Mouse (Mus musculus) urinary bladder, postnatal 10 days (tissue): Measurements from ENCODE around the gene Kcnk15.

Experiments used
- DNase-seq: peaks from one replicate; pipeline ENCODE4 v3.0.0; 2022; ENCODE audit warnings: low spot score

The Kcnk15 gene

DNA sequence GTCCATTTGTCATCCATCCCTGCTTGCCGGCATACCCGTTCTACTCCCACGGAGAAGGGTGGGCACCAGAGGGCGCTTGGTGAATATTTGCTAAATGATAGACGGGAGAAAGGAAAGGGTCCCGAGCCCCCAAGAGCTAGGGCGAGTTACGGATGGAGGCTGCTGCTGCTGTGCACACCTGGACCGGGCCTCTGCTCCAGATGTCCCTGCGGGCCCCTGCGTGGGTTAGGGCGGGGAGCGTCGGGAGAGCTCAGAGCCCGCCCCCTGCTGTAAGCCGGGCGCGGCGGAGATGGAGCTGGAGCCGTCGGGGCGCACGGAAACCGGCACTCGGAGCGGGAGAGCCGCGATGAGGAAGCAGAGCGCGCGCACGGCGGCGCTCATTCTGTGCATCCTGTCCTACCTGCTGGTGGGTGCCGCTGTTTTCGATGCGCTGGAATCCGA, at the start of gene Kcnk15:
Gene Kcnk15, plus strand, starts transcription at position 191 of the 441 bp plus-strand sequence.
- DNase-seq = no peak

DNA sequence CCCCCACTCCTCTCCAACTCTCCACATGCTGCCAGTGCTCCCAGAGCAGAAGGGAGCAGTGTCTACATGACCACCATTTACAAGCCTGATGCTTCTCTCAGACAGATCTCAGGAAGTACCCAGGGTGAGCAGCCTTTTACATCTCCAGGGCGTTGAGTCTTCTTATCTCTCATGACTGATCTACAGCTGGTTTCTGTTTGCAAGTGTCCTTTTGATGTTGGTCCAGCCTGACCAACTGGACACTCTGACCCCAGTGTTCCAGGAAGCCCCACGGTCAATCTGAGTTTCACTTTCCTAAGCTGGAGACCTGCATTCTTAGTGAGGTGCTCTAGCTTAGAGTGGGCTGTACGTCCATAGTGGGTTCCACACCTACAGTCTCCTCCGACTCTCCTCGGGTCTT, 49.6 kb upstream of the Kcnk15 start:
- no peak for DNase-seq

DNA sequence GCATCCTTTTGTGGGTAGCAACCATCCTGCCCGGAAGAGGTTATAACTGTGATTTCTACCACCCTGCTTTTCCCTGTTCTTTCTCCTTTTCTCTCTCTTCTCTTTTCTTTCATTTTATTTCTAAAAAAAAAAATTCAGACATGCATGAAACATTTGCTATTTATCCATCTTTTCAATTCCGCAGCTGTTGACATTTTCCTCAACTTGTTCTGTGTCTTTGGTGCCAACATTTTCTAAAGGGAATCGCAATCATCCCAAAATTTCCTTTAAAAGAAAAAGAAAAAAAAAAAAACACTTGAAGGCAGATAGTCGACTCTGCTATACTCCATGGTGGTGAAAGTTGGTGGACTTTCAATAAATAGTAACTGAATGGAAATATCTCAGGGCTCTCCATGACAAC, 44.3 kb upstream of the Kcnk15 start:
- no peak for DNase-seq

DNA sequence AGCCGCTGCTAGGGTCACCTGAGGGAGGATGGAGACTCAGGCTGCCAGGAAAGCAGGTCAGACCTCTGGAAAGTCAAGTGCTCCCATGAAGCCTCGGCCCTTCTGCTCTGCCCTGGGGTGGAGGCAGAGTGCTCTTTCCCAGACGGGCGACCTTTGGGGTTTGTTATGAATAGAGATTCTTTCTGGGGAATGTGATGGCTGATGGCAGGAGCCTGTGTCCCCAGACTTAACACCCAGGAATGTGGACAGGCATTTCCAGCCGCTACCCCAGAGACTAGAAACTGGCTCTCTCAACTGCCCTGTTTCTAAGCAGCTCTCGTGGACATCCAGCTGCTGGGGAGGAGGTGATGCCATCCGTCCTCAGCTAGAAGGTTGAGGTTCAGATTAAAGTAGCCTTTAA, 43.7 kb upstream of the Kcnk15 start:
- no peak for DNase-seq

DNA sequence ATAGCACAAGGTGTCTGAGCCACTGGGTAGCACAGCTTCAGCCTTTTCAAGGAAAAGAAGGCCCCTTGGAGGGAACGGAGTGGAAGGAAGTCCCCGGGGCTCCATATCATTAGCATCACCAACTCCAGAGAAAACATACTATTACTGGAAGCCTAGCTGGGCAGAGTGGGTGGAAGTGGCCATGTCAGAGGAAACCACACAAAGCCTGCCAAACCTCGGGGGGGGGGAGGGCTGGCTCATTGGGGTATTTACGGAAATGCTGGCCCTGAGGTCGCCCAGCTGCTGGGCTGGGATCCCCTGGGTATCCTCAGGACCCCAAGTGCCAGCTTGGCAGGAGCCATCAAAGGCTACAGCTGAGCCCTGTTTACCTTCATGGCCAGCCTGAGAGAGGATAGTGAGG, 40.4 kb upstream of the Kcnk15 start:
- no peak for DNase-seq

DNA sequence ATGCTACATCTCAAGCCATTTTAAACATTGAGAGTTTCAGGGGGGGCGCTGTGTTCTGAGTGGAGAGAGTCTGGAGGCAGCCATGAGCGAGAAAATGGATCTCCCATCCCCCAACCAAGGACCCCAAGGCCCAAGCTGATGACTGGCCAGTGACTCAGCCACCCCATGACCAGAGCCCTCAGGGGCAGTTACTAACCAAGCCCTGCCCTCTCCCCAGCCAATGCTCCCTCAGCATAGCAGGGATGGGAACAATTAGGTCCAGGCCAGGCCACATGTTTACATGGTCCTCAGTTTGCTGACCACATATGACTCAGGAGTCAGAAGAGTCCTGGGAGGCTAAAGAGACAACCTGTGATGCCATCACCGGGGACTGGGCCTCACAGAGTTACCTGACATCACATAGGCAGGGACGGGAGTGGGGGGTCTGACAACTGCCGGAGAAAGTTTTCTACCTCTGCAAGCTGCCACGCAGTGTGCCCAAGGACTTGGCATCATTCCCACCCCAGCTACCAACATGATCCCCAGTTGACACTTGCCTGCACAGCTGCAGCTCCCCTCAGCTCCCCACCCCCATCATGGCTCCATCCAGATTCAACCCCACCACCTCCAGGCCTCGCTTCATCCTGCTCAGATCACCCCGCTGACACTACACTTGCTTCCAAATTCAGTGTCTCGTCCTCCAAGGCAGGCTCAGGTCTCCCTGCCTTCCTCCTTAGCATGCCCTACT, 38.5 kb upstream of the Kcnk15 start:
- no peak for DNase-seq

DNA sequence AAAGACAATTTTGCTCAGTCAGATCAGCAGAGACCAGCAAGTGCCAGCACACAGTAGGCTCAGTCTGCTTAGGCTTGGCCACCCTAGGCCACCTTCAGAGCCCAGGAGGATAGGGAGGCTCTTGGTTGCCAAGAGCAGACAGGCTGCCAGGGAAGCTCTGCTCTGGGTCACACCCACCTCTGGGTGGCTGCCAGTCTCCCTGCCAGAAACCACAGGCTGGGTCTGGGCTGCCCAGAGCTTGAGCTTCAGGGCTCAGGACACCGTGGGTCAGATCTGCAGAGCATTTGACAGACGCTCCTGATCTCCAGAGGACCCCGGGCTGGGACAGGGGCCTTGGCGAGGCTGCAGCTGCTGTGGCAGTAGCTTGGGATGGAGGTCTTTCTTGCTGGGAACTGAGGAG, 32.8 kb upstream of the Kcnk15 start, which contains the start of gene Ccn5:
Gene Ccn5, plus strand, starts transcription at position 255 of the 400 bp plus-strand sequence.
- DNase-seq = peak; percentile 38

DNA sequence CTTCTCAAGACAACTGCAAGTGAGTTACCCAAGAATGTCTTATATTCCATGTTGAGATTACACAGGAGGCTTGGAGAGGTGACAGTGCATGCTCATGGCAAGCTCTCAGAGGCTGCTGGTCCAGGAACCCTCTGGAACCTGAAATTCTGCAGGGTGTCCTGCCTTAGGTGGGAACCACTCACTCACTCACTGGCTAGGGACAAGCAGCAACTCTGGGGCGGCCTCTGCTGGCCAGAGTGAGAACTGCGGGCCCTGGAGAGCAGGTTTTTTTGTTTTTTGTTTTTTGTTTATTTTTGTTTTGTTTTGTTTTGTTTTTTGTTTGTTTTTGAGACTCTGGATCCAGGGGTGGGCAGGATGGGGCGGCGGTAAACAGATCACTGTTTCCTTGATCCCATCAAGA, 30.2 kb upstream of the Kcnk15 start:
- no peak for DNase-seq

DNA sequence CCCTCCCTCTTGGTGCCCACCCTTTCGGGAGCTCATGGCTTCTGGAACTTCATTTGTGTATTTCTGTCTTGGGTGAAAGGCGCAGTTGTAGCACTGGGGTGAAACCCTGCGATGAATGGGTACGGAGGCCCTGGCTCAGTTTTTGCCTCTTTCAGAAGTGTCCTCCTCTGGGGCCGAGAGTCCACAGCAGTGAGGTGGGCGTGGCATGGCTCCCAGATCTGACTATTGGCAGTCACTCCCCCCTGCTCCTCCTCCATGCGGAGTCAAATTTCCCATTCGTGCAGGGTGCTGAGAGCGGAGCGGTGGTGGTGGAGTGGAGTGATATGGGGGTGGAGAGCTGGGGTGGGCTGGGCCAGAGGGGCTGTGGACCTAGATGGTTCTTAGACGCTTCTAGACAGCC, 29.7 kb upstream of the Kcnk15 start:
- no peak for DNase-seq

DNA sequence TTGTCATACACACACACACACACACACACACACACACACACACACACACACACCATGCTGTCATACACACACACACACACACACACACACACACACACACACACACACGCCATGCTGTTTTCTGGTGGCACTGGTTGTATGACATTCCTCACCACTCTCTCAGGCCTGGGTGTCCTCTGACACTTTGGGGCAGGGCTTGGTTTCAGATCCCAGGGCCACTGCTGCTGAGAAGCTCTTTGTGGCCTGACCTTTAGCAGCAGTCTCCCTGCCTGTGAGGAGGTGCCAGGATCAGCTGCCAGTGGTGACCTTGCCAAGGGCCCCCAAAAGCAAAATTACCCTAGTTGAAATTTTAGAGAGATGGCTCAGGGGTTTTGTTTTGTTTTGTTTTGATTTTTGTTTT, 27.6 kb upstream of the Kcnk15 start:
- no peak for DNase-seq

DNA sequence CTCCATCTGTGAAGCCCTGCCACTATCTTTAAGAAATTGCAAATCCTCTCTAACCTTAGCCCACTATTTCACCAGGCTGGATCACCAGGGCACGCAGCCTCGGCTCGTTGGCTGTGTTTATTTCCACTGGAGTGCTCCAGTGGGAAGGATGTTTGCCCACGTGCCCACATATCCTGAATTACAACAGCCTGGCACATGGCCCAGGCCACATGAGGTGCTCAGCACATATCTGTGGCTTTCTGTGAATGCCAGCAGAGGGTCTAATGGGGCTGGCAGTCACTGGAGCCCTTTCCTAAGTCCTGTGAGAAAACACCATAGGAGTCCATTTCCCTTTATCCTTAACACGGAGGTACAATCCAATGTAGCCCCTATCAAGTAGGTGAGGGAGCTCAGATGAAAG, 27.0 kb upstream of the Kcnk15 start:
- no peak for DNase-seq

DNA sequence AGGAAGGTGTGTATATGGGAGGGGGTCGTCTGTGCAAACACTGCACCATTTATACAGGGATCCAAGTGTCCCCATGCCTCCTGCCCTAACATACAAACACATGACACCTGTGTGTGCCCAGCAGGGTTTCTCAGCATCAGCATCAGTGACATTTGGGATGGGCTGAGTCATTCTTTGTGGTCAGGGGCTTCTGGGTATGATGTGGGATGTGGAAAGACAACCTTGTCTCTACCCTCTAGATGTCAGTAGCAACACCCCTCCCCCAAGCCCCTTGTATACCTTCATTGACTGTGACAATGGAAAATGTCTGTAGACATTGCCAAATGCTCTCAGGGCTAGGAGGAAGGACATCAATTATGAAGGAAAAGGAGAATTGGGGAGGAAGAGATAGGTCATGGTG, 22.3 kb upstream of the Kcnk15 start:
- DNase-seq = no peak

DNA sequence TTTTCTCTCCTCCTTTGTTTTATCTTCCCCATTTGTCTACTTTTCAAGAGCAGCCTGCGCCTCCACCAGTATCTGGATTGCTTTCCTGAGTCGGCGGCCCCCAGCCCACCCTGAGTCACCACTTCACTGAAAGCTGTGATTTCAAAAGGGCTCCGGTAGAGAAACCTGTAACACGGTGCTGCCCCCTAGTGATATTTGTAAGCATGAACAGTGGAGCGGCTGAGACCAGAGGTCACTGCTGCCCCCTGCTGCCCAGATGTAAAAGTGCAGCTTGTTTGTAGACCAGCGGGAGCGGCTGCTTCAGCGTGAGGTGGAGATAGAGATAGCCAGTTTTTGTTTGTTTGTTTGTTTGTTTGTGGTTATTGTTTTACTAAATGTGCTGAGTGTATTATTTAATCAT, 15.4 kb upstream of the Kcnk15 start:
- DNase-seq = peak; percentile 42

DNA sequence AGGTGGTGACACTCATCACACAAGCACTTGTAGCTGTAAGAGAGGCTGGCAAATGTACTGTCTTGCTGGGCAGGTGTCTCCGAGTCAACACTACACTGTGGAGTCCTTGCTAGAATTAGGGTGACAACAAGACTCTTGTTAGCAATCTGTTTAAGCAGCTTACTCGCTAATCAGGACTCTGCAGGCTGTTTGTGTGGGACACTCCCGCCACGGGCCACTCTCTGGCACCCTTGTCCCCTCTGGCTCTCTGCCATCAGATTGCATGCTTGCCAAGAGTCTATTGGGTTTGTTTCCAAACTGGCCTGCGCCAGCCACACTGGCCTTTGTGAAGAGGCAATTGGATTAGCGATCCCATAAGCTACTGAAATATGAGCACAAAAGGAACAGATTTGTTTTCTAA, 13.9 kb upstream of the Kcnk15 start:
- DNase-seq = no peak

DNA sequence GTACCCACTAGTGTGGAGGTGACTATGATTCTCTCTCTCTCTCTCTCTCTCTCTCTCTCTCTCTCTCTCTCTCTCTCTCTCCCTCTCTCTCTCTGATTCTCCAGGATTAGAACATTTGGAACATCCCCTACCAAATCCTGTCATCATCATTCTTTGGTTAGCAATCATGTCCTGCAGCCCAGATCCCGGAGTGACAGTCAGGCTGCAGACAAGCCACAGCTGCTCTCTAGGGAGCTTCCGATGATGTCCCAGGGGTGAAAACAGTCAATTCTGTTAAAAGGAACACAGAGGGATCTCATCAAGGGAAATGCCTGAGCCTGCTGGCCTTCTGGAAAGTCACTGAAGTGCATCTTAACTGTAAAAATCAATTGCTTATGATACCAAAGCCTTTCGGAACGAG, 11.4 kb upstream of the Kcnk15 start:
- DNase-seq = no peak

DNA sequence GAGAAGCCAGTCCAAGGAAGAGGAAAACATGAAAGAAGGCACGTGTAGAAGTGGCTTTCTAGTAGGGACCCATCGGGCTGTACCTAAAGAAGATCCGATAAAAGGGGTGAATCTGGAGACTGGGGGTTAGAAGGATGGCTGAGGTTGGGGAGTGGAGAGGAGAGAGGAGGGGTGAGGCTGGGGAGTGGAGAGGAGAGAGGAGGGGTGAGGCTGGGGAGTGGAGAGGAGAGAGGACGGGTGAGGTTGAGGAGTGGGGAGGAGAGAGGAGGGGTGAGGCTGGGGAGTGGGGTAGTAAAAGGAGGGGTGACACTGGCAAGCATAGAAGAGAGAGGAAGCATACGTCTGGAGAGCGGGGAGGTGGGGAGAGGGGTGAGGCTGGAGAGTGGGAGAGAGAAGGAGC, 3.8 kb downstream of the Kcnk15 start:
- no peak for DNase-seq

DNA sequence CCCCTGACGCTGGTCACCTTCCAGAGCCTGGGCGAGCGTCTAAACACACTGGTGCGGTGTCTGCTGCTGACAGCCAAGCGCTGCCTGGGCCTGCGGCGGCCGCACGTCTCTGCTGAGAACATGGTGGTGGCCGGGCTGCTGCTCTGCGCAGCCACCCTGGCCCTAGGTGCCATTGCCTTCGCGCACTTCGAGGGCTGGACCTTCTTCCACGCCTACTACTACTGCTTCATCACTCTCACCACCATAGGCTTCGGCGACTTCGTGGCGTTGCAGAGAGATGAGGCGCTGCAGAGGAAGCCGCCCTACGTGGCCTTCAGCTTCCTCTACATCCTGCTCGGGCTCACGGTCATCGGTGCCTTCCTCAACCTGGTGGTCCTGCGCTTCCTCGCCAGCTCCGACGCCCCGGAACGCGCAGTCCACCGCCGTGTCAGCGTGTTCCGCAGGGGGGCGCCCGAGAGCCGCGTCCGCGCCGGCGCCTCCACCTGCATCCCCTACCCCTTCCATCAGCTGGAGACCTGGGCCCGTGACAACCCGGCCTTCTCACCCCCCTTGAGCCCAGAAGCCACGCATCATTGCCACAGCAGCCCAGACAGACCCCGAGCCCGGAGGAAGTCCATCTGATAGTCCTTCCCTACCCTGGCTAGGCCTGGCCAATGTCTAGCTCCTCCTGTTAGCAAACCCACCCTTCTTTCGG, 5.0 kb downstream of the Kcnk15 start:
- DNase-seq = no peak

DNA sequence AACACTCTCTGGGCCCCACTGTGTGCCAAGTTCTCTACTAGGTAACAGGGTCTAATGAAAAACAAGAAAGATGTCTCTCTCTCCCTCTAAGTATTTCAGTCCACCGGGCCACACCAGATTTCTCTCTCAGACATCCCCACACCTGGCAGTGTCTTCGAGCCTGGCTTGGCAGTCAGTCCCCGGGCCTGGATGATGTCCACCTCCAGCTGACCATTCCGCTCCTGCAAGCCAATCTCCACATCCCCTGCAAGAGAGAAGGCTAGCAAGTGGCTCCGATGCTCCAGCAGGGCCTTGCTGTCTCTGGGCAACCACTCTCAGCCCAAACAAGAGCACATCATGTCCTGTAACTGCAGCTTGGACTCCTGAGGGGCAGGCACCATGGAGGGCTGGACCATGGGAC, 11.9 kb downstream of the Kcnk15 start:
- no peak for DNase-seq

DNA sequence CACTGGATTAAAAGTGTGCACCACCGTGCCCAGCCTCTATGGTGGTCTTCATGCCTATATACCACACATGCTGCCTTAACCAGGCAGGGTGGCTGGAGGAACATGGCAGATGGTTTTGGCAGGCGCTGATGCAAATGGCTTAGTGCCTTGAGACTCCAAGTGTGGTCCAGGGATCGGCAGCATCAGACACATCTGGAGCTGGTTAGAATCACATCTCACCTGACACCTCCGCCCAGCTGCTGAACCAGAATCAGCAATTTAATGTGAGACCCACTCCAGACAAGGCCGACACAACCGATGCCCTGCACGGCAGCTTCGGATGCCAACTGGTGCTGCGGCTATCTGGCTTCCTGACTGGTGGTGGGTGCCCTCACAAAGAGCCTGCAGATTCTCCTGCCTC, 12.6 kb downstream of the Kcnk15 start:
- DNase-seq = no peak

DNA sequence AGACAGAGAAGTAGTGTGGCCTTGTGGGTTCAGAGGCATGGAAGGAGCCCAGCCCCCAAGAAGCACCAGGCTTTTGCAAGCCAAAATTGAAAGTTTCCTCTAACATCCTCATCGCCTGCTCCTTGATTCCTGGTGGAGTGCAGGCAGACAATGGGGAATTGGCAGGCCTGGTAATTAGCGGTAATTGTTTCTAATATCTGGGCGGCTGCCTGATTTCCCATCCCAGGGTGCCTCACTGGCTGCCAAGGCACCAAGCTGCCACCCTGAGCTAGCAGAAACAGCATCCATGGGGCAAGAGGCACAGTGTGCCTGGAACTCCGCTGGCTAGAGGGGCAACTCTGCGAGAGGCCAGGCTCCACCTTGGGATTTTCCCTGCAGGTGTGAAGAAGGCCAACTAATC, 16.3 kb downstream of the Kcnk15 start:
- DNase-seq = no peak

DNA sequence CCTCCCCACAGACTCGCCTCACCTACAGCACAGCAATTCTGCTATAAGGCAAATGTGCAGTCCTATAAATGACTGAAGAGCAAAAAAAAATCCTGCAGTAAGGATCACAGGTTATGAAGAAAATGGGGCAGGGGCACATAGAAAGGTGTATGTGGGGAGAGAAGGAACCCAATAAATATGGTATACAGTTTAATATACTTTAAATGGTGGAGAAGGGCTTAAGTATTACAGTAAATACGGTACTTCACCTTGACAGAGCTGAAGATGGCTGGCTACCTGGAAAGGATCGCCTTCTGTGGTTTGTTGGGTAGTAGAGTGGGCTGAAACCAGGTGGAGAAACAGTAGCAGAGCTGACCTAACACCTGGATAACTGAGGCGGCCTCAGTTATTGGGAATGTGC, 17.8 kb downstream of the Kcnk15 start:
- DNase-seq = no peak

DNA sequence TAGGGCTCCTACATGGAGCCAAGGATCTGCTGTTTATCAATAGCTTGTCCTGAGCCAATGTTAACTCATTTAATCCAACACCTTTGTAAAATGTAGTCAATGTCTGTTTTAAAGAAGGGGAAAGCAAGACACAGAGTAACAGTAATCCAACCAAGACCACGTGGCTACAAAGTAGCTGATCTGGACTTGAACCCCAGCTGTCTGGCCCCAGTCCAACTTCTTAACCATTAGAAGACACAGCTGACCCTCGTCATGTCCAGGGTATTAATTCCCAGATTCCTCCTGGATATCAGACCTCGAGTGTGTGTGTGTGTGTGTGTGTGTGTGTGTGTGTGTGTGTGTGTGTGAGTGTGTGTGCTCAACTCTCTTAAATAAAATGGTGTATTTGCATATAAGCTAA, 18.5 kb downstream of the Kcnk15 start:
- DNase-seq = no peak

DNA sequence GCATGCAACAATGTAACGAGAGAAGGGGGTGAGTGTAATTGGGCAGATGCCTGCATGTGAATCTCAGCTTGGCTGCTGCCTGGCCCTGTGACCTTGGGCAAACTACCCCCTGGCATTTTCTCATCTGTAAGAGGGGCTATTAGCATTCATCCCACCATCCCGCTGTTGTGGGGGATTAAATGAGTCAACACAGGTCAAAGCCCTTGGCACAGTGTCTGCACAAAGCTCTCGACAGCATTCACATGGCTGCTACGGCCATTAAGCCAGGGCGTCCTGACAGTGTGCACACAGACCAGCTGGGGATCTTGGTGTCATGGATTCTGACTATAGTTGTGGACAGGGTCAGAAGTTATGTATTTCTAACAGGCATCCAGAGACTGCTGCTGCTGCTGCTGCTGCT, 21.4 kb downstream of the Kcnk15 start:
- no peak for DNase-seq

DNA sequence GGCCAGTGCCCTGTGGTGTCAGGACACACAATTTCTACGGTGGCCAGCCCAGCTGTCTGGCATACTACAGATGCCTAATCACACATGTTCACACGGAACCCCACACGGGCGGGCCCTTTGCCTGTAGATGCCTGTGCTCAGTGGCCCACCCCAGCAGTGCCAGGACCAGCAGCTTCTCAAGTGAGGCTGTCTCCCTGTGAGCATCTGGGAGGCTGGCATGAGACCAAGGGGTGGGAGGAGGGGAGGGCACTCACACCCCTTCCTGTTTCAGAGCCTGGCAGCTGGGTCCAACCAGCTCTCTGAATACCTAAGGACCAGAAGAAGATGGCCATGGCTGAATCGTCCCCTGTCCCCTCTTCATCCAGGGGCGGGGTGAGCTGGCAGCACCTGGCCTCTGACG, 22.0 kb downstream of the Kcnk15 start:
- DNase-seq = no peak
